Mouse (Mus musculus) embryo, embryonic 10.5 days (tissue): Measurements from ENCODE around the gene Psmb9.

Experiments
- DNase-seq: peaks from one replicate; pipeline ENCODE4 v3.0.0-alpha.2; 2015; ENCODE audit warnings: low spot score

Gene Psmb9

GRCm38 (mm10) chr17:34205746-34206176, 18.2 kb upstream of the Psmb9 start:
- peak; percentile 60 for DNase-seq

- peak; percentile 17 for DNase-seq
These were observed 17.6 kb upstream of the Psmb9 start for GRCm38 (mm10) chr17:34205021-34205745.

DNA sequence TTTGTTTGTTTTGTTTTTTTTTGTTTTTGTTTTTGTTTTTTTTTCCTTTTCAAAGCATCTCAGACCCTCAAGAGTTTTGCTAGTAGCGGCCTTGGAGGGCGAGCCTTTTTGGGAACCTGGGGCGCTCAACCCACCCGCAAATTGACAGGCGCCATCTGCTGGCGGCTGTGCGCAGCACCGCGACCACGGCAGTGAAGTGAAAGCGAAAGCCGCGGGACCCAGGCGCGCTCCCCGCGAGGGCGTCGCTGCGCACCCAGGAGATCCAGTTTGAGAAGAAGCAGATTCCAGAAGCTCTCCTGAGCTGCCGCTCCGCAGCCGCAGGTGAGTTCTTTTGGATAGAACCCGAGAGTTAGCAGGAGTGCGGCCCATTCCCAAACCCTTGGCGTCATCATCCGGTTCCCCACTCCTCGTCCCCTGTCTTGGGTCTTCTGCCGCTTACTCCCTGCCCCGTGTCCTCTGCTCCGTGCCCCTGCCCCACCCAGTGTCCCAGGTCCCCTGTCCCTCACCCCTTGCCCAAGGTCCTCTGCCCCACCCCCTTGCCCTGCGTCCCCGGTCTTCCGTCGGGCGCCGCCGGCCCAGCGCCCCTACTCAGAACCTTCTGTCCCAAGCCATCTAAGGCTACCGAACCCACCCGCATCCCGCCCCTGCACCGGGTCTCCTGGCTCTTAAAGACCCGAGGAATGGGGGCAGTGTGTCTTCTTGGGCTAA, 16.9 kb upstream of the Psmb9 start:
- peak; percentile 81 for DNase-seq

DNA sequence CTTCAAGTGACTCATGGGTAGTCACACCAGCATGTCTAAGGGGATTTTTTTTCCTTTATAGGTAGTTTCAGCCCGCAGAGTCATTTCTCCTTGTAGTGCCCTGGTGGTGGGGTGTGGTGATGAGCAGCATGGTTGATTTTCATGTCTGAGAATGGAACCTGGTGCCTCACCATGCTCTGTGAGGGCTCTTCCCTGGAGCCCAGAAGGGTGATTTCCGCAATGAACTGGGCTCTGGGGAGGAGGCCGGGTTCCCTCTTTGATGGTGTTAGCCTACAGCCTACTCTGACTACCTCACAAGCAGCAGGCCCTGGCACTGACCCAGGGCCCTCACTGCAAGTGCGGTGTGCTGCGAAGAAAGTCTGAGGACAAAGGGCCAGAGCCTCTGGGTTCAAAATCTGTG, 15.9 kb upstream of the Psmb9 start, which contains the start of gene Tap2:
Tap2 (plus strand) TSS at position 84 of the 400 bp plus-strand sequence.
- no peak for DNase-seq

GRCm38 (mm10) chr17:34202760-34203442, 15.3 kb upstream of the Psmb9 start:
- DNase-seq: no peak

DNA sequence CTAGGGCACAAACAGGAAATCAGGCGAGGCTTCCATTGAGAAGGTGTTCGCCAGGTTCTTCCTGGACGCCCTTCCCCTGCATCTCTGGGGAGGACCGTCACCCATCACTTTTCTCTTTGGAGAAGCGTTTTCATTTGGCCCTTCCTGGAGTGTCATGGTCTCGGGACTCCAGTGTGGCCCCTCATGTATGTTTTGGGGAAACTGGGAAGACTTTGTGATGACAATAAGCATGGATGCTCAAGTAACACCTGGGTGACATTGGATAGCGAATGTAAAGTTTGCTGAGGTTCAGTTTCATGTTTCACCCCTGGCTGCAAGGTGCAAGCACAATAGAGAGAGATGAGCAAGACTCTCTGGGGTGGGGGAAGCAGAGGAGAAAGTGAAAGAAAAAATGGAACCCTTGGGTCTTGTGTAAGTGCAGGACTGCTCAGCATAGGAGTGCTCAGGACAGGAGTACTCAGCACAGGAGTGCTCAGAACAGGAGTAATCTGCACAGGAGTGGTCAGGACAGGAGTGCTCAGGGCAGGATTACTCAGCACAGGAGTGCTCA, 14.0 kb upstream of the Psmb9 start:
- no peak for DNase-seq

DNA sequence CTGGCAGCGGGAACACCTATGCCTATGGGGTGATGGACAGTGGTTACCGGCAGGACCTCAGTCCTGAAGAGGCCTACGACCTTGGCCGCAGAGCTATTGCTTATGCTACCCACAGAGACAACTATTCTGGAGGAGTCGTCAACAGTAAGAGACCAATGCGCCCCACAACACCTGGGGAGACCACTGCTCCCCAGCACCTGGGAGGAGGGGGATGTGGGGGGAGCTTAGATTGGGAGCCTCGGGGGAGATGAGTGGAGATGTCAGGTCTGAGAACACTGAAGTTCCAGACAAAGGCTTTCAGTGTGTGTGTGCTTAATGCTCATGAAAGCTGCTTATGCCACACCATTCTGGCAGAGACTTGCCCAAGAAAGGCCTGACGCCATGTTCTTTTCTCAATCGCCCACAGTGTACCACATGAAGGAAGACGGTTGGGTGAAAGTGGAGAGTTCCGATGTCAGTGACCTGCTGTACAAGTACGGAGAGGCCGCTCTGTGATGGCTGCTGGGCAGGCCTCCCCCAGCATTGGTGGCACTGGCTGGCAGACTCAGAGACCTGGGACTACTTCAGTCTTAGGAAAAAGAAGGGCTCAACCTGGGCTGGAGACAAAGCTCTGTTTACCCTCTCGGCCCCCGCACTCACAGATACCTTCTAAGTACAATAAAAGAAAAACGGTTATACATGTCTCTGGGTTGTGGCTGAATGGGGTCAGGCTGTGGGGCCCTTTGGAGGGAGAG, 13.4 kb upstream of the Psmb9 start:
- DNase-seq: no peak

- no peak for DNase-seq
These were observed 12.5 kb upstream of the Psmb9 start for GRCm38 (mm10) chr17:34200047-34200446.

GRCm38 (mm10) chr17:34199050-34199619, 11.6 kb upstream of the Psmb9 start:
- no peak for DNase-seq

- no peak for DNase-seq
These were observed 11.0 kb upstream of the Psmb9 start for GRCm38 (mm10) chr17:34198521-34198912.

- DNase-seq: no peak
These were observed 10.4 kb upstream of the Psmb9 start for GRCm38 (mm10) chr17:34197904-34198520.

DNA sequence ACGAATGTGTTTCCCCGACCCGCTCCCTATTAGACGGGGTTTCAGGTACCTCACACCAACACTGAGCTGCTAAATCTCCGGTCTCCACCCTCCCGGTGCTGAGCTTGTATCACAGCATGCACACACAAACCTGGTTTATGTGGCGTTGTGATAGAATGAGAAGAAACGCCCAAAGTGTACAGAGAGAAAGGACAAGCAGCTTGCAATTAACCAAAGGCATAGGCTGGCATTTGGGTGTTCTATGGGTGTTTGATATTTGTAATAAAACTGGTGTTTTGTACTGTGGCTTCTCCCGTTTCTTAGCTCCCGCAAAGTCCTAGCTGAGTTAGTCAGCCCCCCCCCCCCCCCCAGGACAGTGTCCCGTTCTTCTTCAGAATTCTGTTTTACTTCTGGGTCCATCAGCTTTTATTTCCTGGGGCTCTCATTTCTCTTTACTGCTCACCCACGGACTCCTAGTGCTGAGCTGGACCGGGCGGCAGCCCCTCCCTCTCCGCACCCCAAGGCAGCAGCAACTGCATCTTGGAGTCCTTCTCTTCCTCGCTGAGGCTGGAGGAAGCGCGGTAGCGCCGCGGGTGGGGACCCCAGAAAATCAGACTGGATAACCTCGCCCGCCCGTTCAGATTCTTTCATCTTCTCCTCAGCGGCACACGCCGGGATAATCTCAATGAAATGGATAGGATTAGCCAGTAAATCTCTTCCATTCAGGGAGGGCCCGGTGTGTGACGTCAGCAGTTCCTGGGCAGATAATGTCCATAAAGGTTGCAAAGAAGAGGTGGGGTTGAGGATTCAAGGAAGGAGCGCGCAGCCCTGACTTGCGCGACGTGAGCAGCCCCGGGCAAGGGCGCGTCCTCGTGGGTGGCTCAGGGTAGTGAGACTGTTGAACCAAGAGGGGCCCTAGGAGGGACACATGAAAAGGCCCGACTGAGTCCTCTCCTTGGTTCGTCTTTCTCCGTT, 9.7 kb upstream of the Psmb9 start, which contains the start of gene Psmb8:
Psmb8 (plus strand) TSS at position 781 of the 954 bp plus-strand sequence.
- peak; percentile 87 for DNase-seq

- DNase-seq: no peak
These were observed 8.9 kb upstream of the Psmb9 start for GRCm38 (mm10) chr17:34196491-34196890.

- no peak for DNase-seq
These were observed 7.2 kb upstream of the Psmb9 start for GRCm38 (mm10) chr17:34194723-34195122.

- no peak for DNase-seq
These were observed 5.9 kb upstream of the Psmb9 start for GRCm38 (mm10) chr17:34193468-34193867.

DNA sequence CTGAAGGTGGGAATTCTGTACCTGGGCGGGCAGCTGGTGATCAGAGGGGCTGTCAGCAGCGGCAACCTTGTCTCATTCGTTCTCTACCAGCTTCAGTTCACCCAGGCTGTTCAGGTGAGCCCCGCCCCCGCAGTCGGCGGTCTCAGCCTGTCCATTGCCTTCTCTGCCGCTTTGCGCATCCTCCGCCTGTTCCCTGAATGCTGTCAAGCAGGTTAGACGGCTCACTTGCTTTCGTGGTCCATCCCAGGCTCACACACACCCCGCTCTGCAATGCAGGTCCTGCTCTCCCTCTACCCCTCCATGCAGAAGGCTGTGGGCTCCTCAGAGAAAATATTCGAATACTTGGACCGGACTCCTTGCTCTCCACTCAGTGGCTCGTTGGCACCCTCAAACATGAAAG, 5.3 kb upstream of the Psmb9 start:
- no peak for DNase-seq

DNA sequence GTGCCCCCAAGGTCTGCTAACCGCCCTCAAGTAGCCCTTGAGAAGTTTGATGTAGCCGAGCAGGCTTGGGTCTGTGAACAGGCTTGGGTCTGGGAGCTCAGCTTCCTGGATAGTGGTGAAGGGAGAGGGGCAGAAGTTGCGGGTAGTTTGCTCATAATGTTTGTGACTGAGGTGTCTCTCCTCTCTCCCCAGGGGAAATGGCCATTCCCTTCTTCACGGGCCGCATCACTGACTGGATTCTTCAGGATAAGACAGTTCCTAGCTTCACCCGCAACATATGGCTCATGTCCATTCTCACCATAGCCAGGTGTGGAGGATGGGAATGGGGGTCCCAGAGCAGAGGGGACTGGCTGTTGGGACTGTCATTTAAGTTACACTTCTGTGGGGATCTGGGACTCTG, 1.4 kb upstream of the Psmb9 start:
- no peak for DNase-seq

- no peak for DNase-seq
These were observed 446 bp upstream of the Psmb9 start for GRCm38 (mm10) chr17:34188010-34188409.

- no peak for DNase-seq
These were observed 691 bp downstream of the Psmb9 start for GRCm38 (mm10) chr17:34186885-34187260.

DNA sequence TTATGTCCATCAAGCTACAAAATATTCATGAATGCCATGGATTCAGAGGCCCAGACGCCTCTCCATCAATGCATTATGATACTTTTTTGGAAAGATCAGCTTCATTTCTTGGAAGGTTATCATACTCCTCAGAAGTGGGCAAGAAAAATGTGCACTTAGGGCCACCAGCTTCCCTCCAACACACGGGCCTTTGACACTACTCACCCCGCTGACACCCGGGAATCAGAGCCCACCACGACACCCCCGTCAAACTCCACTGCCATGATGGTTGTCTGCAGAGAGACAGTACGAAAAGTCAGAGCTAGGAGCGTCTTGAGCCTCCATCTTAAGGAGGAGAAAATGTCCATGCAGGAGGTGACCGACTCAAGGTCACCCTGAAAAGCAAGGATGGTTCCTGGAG, 2.0 kb downstream of the Psmb9 start:
- DNase-seq: no peak
